ENCODE assay signal across 9 mouse cellular contexts in genomic region chr9:59989864-59990263, GRCm38 (mm10). TPM values are rescaled to one million over a fixed set of nuclear protein-coding genes. Genes with fewer than 3 reads are reported as not detected.
DNase-seq lines count a peak whose midpoint lies in the region; TF ChIP-seq lines count a peak whose summit lies in the region.
"Had no signal": no experiment of that assay in that cellular context is flagged by ENCODE, and none has a peak within 500 bp of the region (broad histone marks: within the 10 kb centered on the region; RNA-seq: fewer than 3 reads in every experiment).

No protein-coding gene starts in this region.

- no peak for TF ChIP-seq CTCF in thymus, adult 2 months (IDR thresholded peaks at IDR 0.05; ENCODE audit: borderline replicate concordance, control insufficient read depth, extremely low read depth, insufficient read depth, low read length, poor library complexity)

- no peaks in the 10 kb centered on the region for H3K36me3 ChIP-seq in embryonic facial prominence, embryonic 10.5 days (replicated peaks)
- H3K36me3 ChIP-seq in thymus, adult 2 months (ENCODE audit: control insufficient read depth, insufficient read depth, low read length), result no peaks in the 10 kb centered on the region

- no peak overlapping the region for H3K27ac ChIP-seq in embryonic facial prominence, embryonic 10.5 days (replicated peaks)
- no peak overlapping the region for H3K27ac ChIP-seq in thymus, adult 2 months (ENCODE audit: control insufficient read depth, insufficient read depth, low read length)
- H3K27ac ChIP-seq: limb, embryonic 13.5 days had no signal

- TF ChIP-seq POLR2A in thymus, adult 2 months (IDR thresholded peaks at IDR 0.05; ENCODE audit: control insufficient read depth, extremely low read depth, insufficient read depth, low read length, poor library complexity), result no peak

- H3K27me3 ChIP-seq in embryonic facial prominence, embryonic 10.5 days (replicated peaks; ENCODE audit: low read depth, poor library complexity, severe bottlenecking), result no peaks in the 10 kb centered on the region
- no peaks in the 10 kb centered on the region for H3K27me3 ChIP-seq in thymus, adult 2 months (ENCODE audit: control insufficient read depth, insufficient read depth, low read length)
- H3K27me3 ChIP-seq: limb, embryonic 13.5 days had no signal

- peak; percentile 61 for DNase-seq in gastrocnemius, adult 18-20 months (ENCODE audit: low spot score)
- DNase-seq in gastrocnemius, postnatal 25 days, result no peak
- DNase-seq in A20 (ENCODE audit: low read depth, low spot score), result peak; percentile 60
- DNase-seq in adrenal gland, postnatal 10 days, result peak; percentile 83
- peak; percentile 61 for DNase-seq in embryonic facial prominence, embryonic 10.5 days (ENCODE audit: low spot score)
- DNase-seq in layer of hippocampus, adult 8-10 months (ENCODE audit: low spot score in 2 of 2), result peak; percentile 35 to 67
- peak; percentile 79 for DNase-seq in lung, postnatal 36 days
- peak; percentile 54 for DNase-seq in thymus, adult 2 months

- no peak overlapping the region for H3K4me3 ChIP-seq in embryonic facial prominence, embryonic 10.5 days
- no peak overlapping the region for H3K4me3 ChIP-seq in thymus, adult 2 months (ENCODE audit: control insufficient read depth, insufficient read depth, low read length)
- H3K4me3 ChIP-seq: limb, embryonic 13.5 days had no signal

- 3% methylated on average over 1 of the region's 1 CpGs for WGBS in embryonic facial prominence, embryonic 10.5 days
- WGBS in thymus, adult 2 months, result 0% methylated on average over 1 of the region's 1 CpGs

- H3K9me3 ChIP-seq in embryonic facial prominence, embryonic 10.5 days, result no peaks in the 10 kb centered on the region
- H3K9me3 ChIP-seq: limb, embryonic 13.5 days had no signal

- 0 out of 2 replicates have a peak, but pooled peaks cover 4% of the 10 kb centered on the region for H3K4me1 ChIP-seq in embryonic facial prominence, embryonic 10.5 days
- no peaks in the 10 kb centered on the region for H3K4me1 ChIP-seq in thymus, adult 2 months (replicated peaks; ENCODE audit: control insufficient read depth, insufficient read depth, low read length)
- H3K4me1 ChIP-seq: limb, embryonic 13.5 days had no signal

RNA-seq across cellular contexts. Expression of gene Nr2e3, which starts 29.4 kb away (rescaled TPM):
- not detected for total RNA-seq in gastrocnemius, adult 18-20 months (2021)
- not detected for total RNA-seq in gastrocnemius, postnatal 25 days (2021)
- total RNA-seq in adrenal gland, postnatal 10 days (2021), result not detected
- polyA plus RNA-seq in embryonic facial prominence, embryonic 10.5 days (2016; fragmentation: Nextera tagmentation; extraction: Ambion mirVana), result 0.21 and 0.51 TPM in 2 replicates
- not detected for total RNA-seq in layer of hippocampus, adult 8-10 months (2022)
- not detected in 2 replicates for polyA plus RNA-seq in thymus, adult 2 months (2012; rRNA removed)
